Mouse (Mus musculus): ENCODE results near the gene Uggt2. TPM values are rescaled to one million over a fixed set of nuclear protein-coding genes. Genes with fewer than 3 reads are reported as not detected.

Gene Uggt2
- polyA plus RNA-seq, 1 experiment = 0.84 TPM

GRCm38 (mm10) chr14:118938551-118938950 lies 160.7 kb downstream of the Uggt2 start:
- no peaks in the 10 kb centered on the region for H3K36me3 ChIP-seq (ENCODE audit: control insufficient read depth, insufficient read depth, low read length)
- no peaks in the 10 kb centered on the region for H3K27me3 ChIP-seq (ENCODE audit: control insufficient read depth, insufficient read depth, low read length)
- H3K4me3 ChIP-seq (ENCODE audit: control insufficient read depth, insufficient read depth, low read length) = peak overlapping the region; percentile 87
- H3K27ac ChIP-seq (ENCODE audit: control insufficient read depth, insufficient read depth, low read length) = peak overlapping the region; percentile 29; the same call in 1 of the 2 replicates
- H3K4me1 ChIP-seq (replicated peaks; ENCODE audit: control insufficient read depth, insufficient read depth, low read length) = peaks cover 33% of the 10 kb centered on the region
- WGBS = 1% methylated on average over 7 of the region's 7 CpGs
- TF ChIP-seq CTCF (IDR thresholded peaks at IDR 0.05; ENCODE audit: borderline replicate concordance, control insufficient read depth, extremely low read depth, insufficient read depth, low read length, poor library complexity) (no peak), POLR2A (IDR thresholded peaks at IDR 0.05; ENCODE audit: control insufficient read depth, extremely low read depth, insufficient read depth, low read length, poor library complexity) (no peak)
- DNase-seq = no peak

GRCm38 (mm10) chr14:118937533-118938492 lies 161.4 kb downstream of the Uggt2 start, which contains the start of gene Dnajc3:
Gene Dnajc3 (plus strand): TSS chr14:118937976.
- no peaks in the 10 kb centered on the region for H3K27me3 ChIP-seq (ENCODE audit: control insufficient read depth, insufficient read depth, low read length)
- under 1% methylated on average over 123 of the region's 124 CpGs for WGBS
- peaks cover 37% of the 10 kb centered on the region for H3K4me1 ChIP-seq (replicated peaks; ENCODE audit: control insufficient read depth, insufficient read depth, low read length)
- TF ChIP-seq POLR2A (IDR thresholded peaks at IDR 0.05; ENCODE audit: control insufficient read depth, extremely low read depth, insufficient read depth, low read length, poor library complexity) (peak; percentile 96), CTCF (IDR thresholded peaks at IDR 0.05; ENCODE audit: borderline replicate concordance, control insufficient read depth, extremely low read depth, insufficient read depth, low read length, poor library complexity) (peak; percentile 54; the same call in 1 of the 2 replicates)
- H3K27ac ChIP-seq (ENCODE audit: control insufficient read depth, insufficient read depth, low read length) = peak within 1 kb of the TSS; percentile 31
- H3K4me3 ChIP-seq (ENCODE audit: control insufficient read depth, insufficient read depth, low read length) = peak within 1 kb of the TSS; percentile 87
- peak; percentile 99 for DNase-seq
- no peaks in the 10 kb centered on the region for H3K36me3 ChIP-seq (ENCODE audit: control insufficient read depth, insufficient read depth, low read length)

- H3K4me3 ChIP-seq (ENCODE audit: control insufficient read depth, insufficient read depth, low read length) = peak overlapping the region; percentile 60
- H3K36me3 ChIP-seq (ENCODE audit: control insufficient read depth, insufficient read depth, low read length) = no peaks in the 10 kb centered on the region
- 36% methylated on average over 4 of the region's 4 CpGs for WGBS
- peaks cover 38% of the 10 kb centered on the region for H3K4me1 ChIP-seq (replicated peaks; ENCODE audit: control insufficient read depth, insufficient read depth, low read length)
- no peak for TF ChIP-seq POLR2A (IDR thresholded peaks at IDR 0.05; ENCODE audit: control insufficient read depth, extremely low read depth, insufficient read depth, low read length, poor library complexity)
- TF ChIP-seq CTCF (IDR thresholded peaks at IDR 0.05; ENCODE audit: borderline replicate concordance, control insufficient read depth, extremely low read depth, insufficient read depth, low read length, poor library complexity) = no peak
- DNase-seq = no peak
- peak overlapping the region; percentile 31; the same call in 1 of the 2 replicates for H3K27ac ChIP-seq (ENCODE audit: control insufficient read depth, insufficient read depth, low read length)
- H3K27me3 ChIP-seq (ENCODE audit: control insufficient read depth, insufficient read depth, low read length) = no peaks in the 10 kb centered on the region
These were observed 162.3 kb downstream of the Uggt2 start for GRCm38 (mm10) chr14:118936952-118937351.

- WGBS = 79% methylated on average over 3 of the region's 3 CpGs
- DNase-seq = no peak
These were observed 163.0 kb downstream of the Uggt2 start for GRCm38 (mm10) chr14:118936236-118936635.

More at GRCm38 (mm10) chr14:118936236-118936635, 163.0 kb downstream of the Uggt2 start:
- Histone ChIP-seq H3K4me3 (ENCODE audit: control insufficient read depth, insufficient read depth, low read length) (no peak overlapping the region), H3K4me1 (replicated peaks; ENCODE audit: control insufficient read depth, insufficient read depth, low read length) (peaks cover 40% of the 10 kb centered on the region), H3K36me3 (ENCODE audit: control insufficient read depth, insufficient read depth, low read length) (no peaks in the 10 kb centered on the region), H3K27me3 (ENCODE audit: control insufficient read depth, insufficient read depth, low read length) (no peaks in the 10 kb centered on the region), H3K27ac (ENCODE audit: control insufficient read depth, insufficient read depth, low read length) (no peak overlapping the region)
- TF ChIP-seq CTCF (IDR thresholded peaks at IDR 0.05; ENCODE audit: borderline replicate concordance, control insufficient read depth, extremely low read depth, insufficient read depth, low read length, poor library complexity) = no peak
- TF ChIP-seq POLR2A (IDR thresholded peaks at IDR 0.05; ENCODE audit: control insufficient read depth, extremely low read depth, insufficient read depth, low read length, poor library complexity) = no peak

Other genes starting within 250 kb of the Uggt2 start
- 70.1 and 85.2 TPM in 2 replicates for gene Dzip1, start 174.0 kb downstream of the Uggt2 start, polyA plus RNA-seq (2012; rRNA removed)
- gene Dnajc3, start 161.5 kb downstream of the Uggt2 start, polyA plus RNA-seq (2012; rRNA removed) = 29.8 and 31.8 TPM in 2 replicates
- 0.05 TPM in 1 of 2 replicates, not detected in the other for gene Hs6st3, start 38.9 kb upstream of the Uggt2 start, polyA plus RNA-seq (2012; rRNA removed)

Measured in thymus, adult 2 months (tissue).